Mouse (Mus musculus): Measurements from ENCODE around the gene Mettl26.

DNA sequence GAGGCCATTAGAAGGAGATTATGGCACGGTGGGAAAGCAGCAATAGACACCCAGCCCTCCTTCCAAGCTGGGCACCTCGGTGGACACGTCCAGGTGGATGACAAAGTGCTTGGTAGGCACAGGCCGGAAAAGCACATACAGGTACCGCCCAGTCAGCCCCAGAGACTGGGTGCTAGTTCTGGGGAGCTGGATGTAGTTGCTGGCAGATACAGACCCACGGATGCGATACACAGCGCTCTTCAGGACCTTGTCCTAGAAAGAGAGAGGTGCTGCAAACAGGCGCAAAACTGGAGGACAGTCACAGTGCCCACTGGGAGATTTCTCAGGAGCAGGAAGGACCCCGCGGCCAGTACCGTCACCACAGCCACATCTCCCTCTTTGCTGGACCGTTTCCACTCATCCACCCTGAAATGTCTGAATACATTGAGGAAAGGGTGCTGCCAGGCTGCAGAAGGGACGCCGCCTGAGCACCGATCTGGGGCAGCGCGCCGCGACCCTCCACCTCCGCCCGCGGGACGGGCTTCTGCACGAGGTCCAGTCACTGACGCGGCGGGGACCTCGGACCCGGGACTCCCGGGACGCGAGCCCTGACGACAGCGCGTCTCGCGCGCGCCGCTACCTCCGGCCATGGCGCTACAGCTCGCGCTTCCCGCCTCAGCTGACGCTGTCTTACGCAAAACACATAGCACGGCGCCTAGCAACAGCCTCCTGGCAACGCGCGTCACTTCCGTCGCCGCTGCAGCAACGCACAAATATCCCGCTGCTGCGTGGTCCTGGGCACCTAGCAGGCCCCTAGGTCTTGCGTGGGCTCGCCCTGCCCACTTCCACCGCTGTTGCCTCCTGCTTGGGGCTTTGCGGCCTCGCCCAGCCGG, 13.8 kb upstream of the Mettl26 start, which contains the start of gene Wdr90:
- no peak for TF ChIP-seq GATA1 (IDR thresholded peaks at IDR 0.05; ENCODE audit: borderline replicate concordance, low read length)
- no peak for TF ChIP-seq FLI1 (IDR thresholded peaks at IDR 0.05; ENCODE audit: low read length)

Data from megakaryocyte, embryonic 14.5 days (primary cell).